Mouse (Mus musculus) limb, embryonic 13.5 days (tissue): ENCODE data around the gene Lsamp. TPM values are rescaled to one million over a fixed set of nuclear protein-coding genes. Genes with fewer than 3 reads are reported as not detected.
A peak's percentile ranks its signal among the peaks of the same experiment; 100 is the strongest.

Experiments used
- ATAC-seq: fragments of 200-750 bp; cut with Nextera tagmentation; 2 replicates; pipeline ENCODE4 v1.8.0; 2017; ENCODE audit warnings: low read depth, moderate number of reproducible peaks, moderate TSS enrichment; ENCODE audit not compliant: low FRiP score
- H3K27ac ChIP-seq: fragments of 300-500 bp; sonication (generic); 2 replicates; pipeline ENCODE4 v1.5.1; 2015; ENCODE audit warnings: inconsistent platforms, mild to moderate bottlenecking, moderate library complexity
- H3K27me3 ChIP-seq: fragments of 300-500 bp; sonication (generic); 2 replicates; pipeline ENCODE4 v1.6.1; 2015; ENCODE audit warnings: mild to moderate bottlenecking, inconsistent platforms
- H3K36me3 ChIP-seq: fragments of 300-500 bp; sonication (generic); 2 replicates; pipeline ENCODE4 v1.6.1; 2015; ENCODE audit warnings: inconsistent platforms, mild to moderate bottlenecking, moderate library complexity
- H3K4me1 ChIP-seq: fragments of 300-500 bp; sonication (generic); 2 replicates; pipeline ENCODE4 v1.6.1; 2015; ENCODE audit warnings: inconsistent platforms
- H3K4me2 ChIP-seq: fragments of 300-500 bp; sonication (generic); replicated peaks from 2 replicates; pipeline ENCODE4 v1.6.1; 2015; ENCODE audit warnings: inconsistent platforms, mild to moderate bottlenecking, moderate library complexity
- H3K4me3 ChIP-seq: fragments of 300-500 bp; sonication (generic); 2 replicates; pipeline ENCODE4 v1.5.1; 2015; ENCODE audit warnings: moderate library complexity, mild to moderate bottlenecking, inconsistent platforms
- H3K9ac ChIP-seq: fragments of 300-500 bp; sonication (generic); 2 replicates; pipeline ENCODE4 v1.6.1; 2015; ENCODE audit warnings: mild to moderate bottlenecking, inconsistent platforms
- H3K9me3 ChIP-seq: fragments of 300-500 bp; sonication (generic); 2 replicates; pipeline ENCODE4 v1.6.1; 2016; ENCODE audit warnings: inconsistent platforms
- WGBS: fragments of 180-500 bp; shearing (Covaris S2); methylation state at CpG from one replicate; pipeline ENCODE4 v1.1.7; 2015; 5-methylcytosine and 5-hydroxymethylcytosine counted together
- polyA plus RNA-seq: library from polyadenylated mRNA; unstranded; fragments of >200 nt; fragmentation: Nextera tagmentation; extraction: Ambion mirVana; gene quantifications from 2 replicates; pipeline ENCODE4 v1.2.1, GENCODE M21; 2015

Gene Lsamp
- polyA plus RNA-seq, 1 experiment from 2014 or later, result 11.3 TPM

DNA sequence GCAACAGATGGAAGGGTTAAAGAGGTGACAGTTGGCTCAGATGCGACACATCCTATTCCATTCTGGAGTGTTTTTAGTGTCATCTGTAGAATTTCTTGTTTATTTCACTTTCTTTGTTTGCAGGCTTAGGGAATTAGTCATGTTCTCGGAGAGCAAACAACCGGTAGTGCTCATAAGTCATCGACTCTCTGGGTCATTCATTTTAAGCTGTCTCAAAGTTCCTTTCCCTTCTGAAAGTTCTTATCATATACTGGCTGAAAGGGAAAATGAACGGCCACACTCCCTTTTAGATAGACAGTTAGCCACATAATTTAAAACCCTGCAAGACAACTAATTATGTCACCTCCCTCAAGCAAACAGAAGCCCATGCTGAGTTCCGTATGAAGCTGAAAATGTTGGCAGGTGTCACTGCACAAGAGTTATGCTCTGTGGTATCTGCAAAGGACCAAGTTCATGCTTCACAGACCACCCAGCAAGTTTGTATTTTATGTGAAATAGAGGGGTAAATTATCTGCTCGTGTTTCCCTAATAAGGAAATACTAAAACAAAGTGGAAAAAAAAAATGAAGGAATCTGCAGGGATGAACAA, 1079.2 kb downstream of the Lsamp start:
- no peaks in the 10 kb centered on the region for H3K4me1 ChIP-seq
- ATAC-seq, result no peak
- H3K9me3 ChIP-seq, result no peaks in the 10 kb centered on the region
- no peak overlapping the region for H3K27ac ChIP-seq
- no peak overlapping the region for H3K4me2 ChIP-seq
- no peak overlapping the region for H3K9ac ChIP-seq
- 56% methylated on average over 7 of the region's 7 CpGs for WGBS
- no peaks in the 10 kb centered on the region for H3K36me3 ChIP-seq
- no peaks in the 10 kb centered on the region for H3K27me3 ChIP-seq
- no peak overlapping the region for H3K4me3 ChIP-seq

DNA sequence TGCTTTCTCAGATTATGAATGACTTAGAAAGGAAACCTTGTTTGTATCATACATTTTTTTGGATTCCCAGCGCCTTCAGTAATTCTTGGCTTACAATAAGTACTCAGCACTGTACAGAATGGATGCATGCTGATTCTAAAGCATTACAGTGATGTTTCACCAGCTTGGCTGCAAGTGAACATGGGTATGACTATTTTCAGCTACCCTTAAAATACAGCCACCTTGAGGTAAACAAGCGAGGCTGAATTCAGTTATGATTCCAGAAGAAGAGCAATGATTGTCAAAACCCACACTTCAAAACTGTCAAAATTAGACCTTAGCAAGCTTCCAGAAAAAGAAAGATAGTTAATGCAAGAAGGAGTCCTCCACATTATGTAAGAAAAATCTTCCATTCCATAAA, 1089.3 kb downstream of the Lsamp start:
- Histone ChIP-seq H3K4me1 (no peaks in the 10 kb centered on the region), H3K9ac (no peak overlapping the region), H3K4me3 (no peak overlapping the region), H3K36me3 (no peaks in the 10 kb centered on the region), H3K27me3 (no peaks in the 10 kb centered on the region), H3K27ac (no peak overlapping the region), H3K9me3 (no peaks in the 10 kb centered on the region), H3K4me2 (no peak overlapping the region)
- no peak for ATAC-seq
- 92% methylated on average over 2 of the region's 2 CpGs for WGBS

- H3K4me3 ChIP-seq, result no peak overlapping the region
- no peak for ATAC-seq
- no peaks in the 10 kb centered on the region for H3K36me3 ChIP-seq
- H3K4me1 ChIP-seq, result no peaks in the 10 kb centered on the region
- no peak overlapping the region for H3K4me2 ChIP-seq
- H3K9me3 ChIP-seq, result no peaks in the 10 kb centered on the region
- 90% methylated on average over 2 of the region's 2 CpGs for WGBS
- no peak overlapping the region for H3K27ac ChIP-seq
- no peaks in the 10 kb centered on the region for H3K27me3 ChIP-seq
- no peak overlapping the region for H3K9ac ChIP-seq
Measured at GRCm38 (mm10) chr16:41088648-41089047, 1104.5 kb downstream of the Lsamp start.

DNA sequence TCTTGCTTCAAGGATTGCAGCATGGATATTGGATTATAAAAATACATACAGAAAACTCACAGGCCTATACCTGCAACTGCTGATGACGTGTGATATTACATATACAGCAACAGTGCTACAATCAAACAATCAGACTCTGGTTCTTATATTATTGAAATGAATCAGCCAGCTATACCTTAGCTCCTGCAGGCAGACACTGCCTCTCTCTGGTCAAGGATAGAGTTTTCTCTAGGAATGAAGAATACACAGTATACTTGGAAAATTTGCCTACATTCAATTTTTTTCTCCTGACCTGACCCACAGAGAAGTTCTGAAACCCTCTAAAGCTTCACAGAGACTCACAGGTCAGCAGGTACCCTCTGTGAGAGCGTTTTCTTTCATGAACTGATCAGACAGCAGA, 1105.9 kb downstream of the Lsamp start:
- no peaks in the 10 kb centered on the region for H3K9me3 ChIP-seq
- H3K36me3 ChIP-seq, result no peaks in the 10 kb centered on the region
- WGBS, result 73% methylated on average over 2 of the region's 2 CpGs
- H3K27ac ChIP-seq, result no peak overlapping the region
- H3K9ac ChIP-seq, result no peak overlapping the region
- H3K4me1 ChIP-seq, result no peaks in the 10 kb centered on the region
- H3K4me2 ChIP-seq, result no peak overlapping the region
- no peak overlapping the region for H3K4me3 ChIP-seq
- H3K27me3 ChIP-seq, result no peaks in the 10 kb centered on the region
- ATAC-seq, result no peak

DNA sequence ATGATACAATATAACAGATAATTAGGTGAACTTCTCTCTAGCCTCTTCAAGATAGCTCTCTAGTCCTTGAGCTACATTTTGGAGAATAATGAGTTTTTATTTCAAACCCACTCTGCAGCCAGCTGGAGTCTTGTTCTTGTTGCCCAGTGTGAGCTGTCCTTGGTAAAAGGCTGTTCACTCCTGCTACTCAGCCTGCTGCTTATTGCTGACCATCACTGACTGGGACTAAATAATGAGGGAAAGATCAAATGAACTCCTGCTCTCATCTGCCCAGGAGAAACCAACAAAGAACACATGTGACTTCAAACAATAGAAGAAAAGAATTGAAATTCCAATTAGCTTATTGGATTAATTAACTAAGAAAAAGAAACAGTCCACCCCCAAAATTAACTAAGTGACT, 1107.1 kb downstream of the Lsamp start:
- H3K9ac ChIP-seq, result no peak overlapping the region
- no peak overlapping the region for H3K27ac ChIP-seq
- H3K4me3 ChIP-seq, result no peak overlapping the region
- no peaks in the 10 kb centered on the region for H3K27me3 ChIP-seq
- no peaks in the 10 kb centered on the region for H3K36me3 ChIP-seq
- H3K4me1 ChIP-seq, result no peaks in the 10 kb centered on the region
- no peaks in the 10 kb centered on the region for H3K9me3 ChIP-seq
- H3K4me2 ChIP-seq, result no peak overlapping the region
- no peak for ATAC-seq

- no peak overlapping the region for H3K9ac ChIP-seq
- no peak overlapping the region for H3K4me3 ChIP-seq
- no peaks in the 10 kb centered on the region for H3K36me3 ChIP-seq
- no peaks in the 10 kb centered on the region for H3K9me3 ChIP-seq
- H3K27me3 ChIP-seq, result no peaks in the 10 kb centered on the region
- H3K27ac ChIP-seq, result no peak overlapping the region
- ATAC-seq, result no peak
- H3K4me1 ChIP-seq, result no peaks in the 10 kb centered on the region
- WGBS, result 84% methylated on average over 3 of the region's 3 CpGs
- no peak overlapping the region for H3K4me2 ChIP-seq
Measured at GRCm38 (mm10) chr16:41102805-41103204, 1118.6 kb downstream of the Lsamp start.

DNA sequence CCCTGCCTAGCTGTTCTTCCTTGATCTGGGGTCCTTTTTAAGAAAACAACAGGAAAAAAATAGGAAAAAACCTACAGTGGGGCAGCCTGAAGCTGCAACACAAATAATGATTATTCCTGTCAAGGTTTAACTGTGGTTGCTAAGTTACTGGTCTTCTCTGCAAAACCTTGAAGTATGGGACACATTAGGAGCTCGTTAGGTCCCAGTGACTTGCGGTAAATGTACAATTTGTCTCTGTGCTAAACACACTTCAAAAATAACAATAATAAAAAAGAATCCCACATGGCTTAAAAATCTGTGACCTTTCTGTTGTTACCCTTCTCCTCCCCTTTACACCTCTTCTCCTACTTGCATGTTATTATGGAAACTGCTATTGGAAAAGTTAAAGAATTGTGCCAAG, 1140.2 kb downstream of the Lsamp start:
- no peak overlapping the region for H3K4me3 ChIP-seq
- no peak for ATAC-seq
- WGBS, result 31% methylated on average over 2 of the region's 2 CpGs
- H3K36me3 ChIP-seq, result no peaks in the 10 kb centered on the region
- no peak overlapping the region for H3K4me2 ChIP-seq
- no peaks in the 10 kb centered on the region for H3K9me3 ChIP-seq
- H3K27me3 ChIP-seq, result no peaks in the 10 kb centered on the region
- H3K4me1 ChIP-seq, result no peaks in the 10 kb centered on the region
- no peak overlapping the region for H3K27ac ChIP-seq
- no peak overlapping the region for H3K9ac ChIP-seq

DNA sequence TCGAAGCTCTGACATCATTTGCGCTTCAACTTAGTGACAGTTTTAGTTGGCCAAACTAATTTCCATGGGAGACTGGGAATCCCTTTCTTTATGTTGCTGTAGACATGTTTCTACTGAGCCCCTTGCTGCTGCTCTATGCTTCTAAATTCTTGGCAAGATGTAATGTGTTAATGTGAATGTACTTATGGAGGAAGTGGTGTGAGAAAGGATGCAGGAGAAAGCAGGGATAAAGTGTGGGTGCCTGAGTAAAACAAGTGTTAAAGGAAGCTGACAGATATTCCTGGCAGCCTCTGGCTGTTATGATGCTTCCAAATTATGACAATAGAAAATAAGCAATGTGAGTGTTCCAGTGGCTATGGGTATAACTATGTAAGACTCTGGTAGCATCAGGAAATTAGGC, 1140.9 kb downstream of the Lsamp start:
- H3K9ac ChIP-seq, result no peak overlapping the region
- H3K4me3 ChIP-seq, result no peak overlapping the region
- 80% methylated on average over 2 of the region's 2 CpGs for WGBS
- H3K27me3 ChIP-seq, result no peaks in the 10 kb centered on the region
- no peak overlapping the region for H3K27ac ChIP-seq
- no peak for ATAC-seq
- no peaks in the 10 kb centered on the region for H3K36me3 ChIP-seq
- no peaks in the 10 kb centered on the region for H3K9me3 ChIP-seq
- H3K4me1 ChIP-seq, result no peaks in the 10 kb centered on the region
- no peak overlapping the region for H3K4me2 ChIP-seq

- Histone ChIP-seq H3K9me3 (no peaks in the 10 kb centered on the region), H3K9ac (no peak overlapping the region), H3K27ac (no peak overlapping the region), H3K4me3 (no peak overlapping the region), H3K27me3 (no peaks in the 10 kb centered on the region), H3K4me1 (no peaks in the 10 kb centered on the region), H3K36me3 (no peaks in the 10 kb centered on the region), H3K4me2 (no peak overlapping the region)
- WGBS, result 61% methylated on average over 4 of the region's 4 CpGs
- ATAC-seq, result no peak
Measured at GRCm38 (mm10) chr16:41131053-41131452, 1146.9 kb downstream of the Lsamp start.

DNA sequence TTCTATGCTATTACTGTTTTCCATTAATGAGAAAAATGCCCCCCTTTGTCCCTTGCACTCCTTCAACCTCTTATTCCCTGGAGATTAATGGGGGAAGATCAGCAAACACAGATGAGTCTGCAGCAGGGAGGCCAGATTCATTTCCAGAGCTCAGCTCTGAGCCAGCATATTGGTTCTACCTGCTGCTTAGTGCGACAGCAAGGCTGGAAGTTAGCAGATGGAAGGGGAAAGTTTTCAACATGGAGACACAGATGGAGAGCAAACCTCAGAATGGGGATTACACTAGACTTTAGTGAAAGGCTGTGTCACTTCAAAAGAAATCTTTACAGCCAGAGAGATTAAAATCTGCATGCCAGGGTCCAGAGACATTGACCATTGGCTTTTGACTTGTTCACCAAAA, 1188.7 kb downstream of the Lsamp start:
- Histone ChIP-seq H3K27ac (no peak overlapping the region), H3K36me3 (no peaks in the 10 kb centered on the region), H3K4me2 (no peak overlapping the region), H3K9ac (no peak overlapping the region), H3K4me3 (no peak overlapping the region), H3K4me1 (no peaks in the 10 kb centered on the region), H3K27me3 (no peaks in the 10 kb centered on the region), H3K9me3 (no peaks in the 10 kb centered on the region)
- ATAC-seq, result no peak
- 70% methylated on average over 1 of the region's 1 CpGs for WGBS

DNA sequence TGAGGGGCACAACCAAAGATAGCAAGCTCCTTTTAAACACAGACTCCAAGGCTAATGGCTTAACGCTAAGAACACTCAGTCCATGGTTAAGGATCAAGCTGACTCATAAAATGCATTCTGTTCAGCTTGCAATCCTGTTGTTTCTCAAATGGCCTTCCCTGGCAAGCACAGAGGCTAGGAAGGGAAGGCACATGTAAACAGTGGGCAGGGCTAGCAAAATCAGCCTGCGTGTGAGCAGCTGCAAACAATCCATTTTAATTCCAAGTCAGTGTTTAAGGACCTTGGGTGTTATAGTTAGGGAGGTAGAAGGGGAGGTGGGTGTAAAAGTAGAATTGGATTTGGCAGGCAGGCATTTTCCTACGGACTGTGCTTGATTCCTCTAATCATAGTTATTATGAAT, 1195.4 kb downstream of the Lsamp start:
- H3K4me3 ChIP-seq, result no peak overlapping the region
- no peak for ATAC-seq
- H3K9ac ChIP-seq, result no peak overlapping the region
- H3K9me3 ChIP-seq, result no peaks in the 10 kb centered on the region
- H3K4me1 ChIP-seq, result no peaks in the 10 kb centered on the region
- no peaks in the 10 kb centered on the region for H3K36me3 ChIP-seq
- 21% methylated on average over 3 of the region's 3 CpGs for WGBS
- no peak overlapping the region for H3K27ac ChIP-seq
- H3K27me3 ChIP-seq, result no peaks in the 10 kb centered on the region
- H3K4me2 ChIP-seq, result no peak overlapping the region

DNA sequence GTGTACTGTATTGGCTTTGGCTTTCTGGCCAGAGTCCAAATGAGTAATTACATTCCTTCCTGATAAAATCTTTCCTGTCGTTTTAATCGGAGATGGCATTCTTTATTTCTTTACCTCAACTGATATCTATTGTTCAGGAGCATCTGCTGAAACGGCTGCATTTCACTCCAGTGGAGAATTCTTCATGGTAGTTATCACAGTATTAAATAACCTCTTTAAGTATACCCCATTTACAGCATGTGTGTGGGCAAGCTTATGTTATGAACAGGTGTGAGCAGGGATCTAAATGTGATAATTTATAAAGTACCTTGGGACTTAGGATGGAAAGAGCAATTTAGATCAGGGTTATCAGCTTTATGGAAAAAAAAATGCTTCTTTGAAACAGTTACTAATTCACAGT, 1196.7 kb downstream of the Lsamp start:
- no peak; the same call in 1 of the 2 replicates for ATAC-seq
- WGBS, result 55% methylated on average over 3 of the region's 3 CpGs

DNA sequence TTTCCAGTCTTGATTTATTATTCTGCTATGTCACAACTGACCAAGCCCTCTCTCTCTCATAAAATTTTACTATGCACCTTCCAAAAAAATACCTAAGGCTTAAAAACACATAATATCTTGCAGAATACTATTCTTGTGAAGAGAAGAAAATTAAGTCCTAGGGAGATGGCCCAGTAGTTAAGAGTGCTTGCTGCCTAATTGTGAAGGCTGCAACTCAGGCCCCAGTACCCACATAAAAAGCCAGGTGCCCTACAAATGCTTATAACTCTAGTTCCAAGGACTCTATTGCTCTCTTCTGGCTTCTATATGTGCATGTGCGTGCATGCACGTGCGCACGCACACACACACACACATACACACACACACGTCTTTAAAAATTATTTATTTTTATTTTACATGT, 1225.9 kb downstream of the Lsamp start:
- WGBS, result 67% methylated on average over 5 of the region's 5 CpGs
- Histone ChIP-seq H3K9me3 (no peaks in the 10 kb centered on the region), H3K36me3 (no peaks in the 10 kb centered on the region), H3K4me1 (peaks cover 8% of the 10 kb centered on the region; the same call in 1 of the 2 replicates), H3K4me3 (no peak overlapping the region), H3K9ac (no peak overlapping the region), H3K4me2 (no peak overlapping the region), H3K27me3 (no peaks in the 10 kb centered on the region), H3K27ac (no peak overlapping the region; the same call in 1 of the 2 replicates)
- peak; percentile 59 for ATAC-seq

More for the DNA sequence above, 1196.7 kb downstream of the Lsamp start:
- H3K27ac ChIP-seq, result no peak overlapping the region
- H3K9ac ChIP-seq, result no peak overlapping the region
- no peak overlapping the region for H3K4me2 ChIP-seq
- H3K27me3 ChIP-seq, result no peaks in the 10 kb centered on the region
- H3K9me3 ChIP-seq, result no peaks in the 10 kb centered on the region
- no peak overlapping the region for H3K4me3 ChIP-seq
- H3K36me3 ChIP-seq, result no peaks in the 10 kb centered on the region
- H3K4me1 ChIP-seq, result no peaks in the 10 kb centered on the region
